Mouse (Mus musculus): ENCODE measurements at regions not wholly inside any gene's neighbourhood (a gene's known extent, or its start where the extent isn't known, plus 50 kb on each side); places are given as distances from the start of the nearest gene placed in this dataset.

DNA sequence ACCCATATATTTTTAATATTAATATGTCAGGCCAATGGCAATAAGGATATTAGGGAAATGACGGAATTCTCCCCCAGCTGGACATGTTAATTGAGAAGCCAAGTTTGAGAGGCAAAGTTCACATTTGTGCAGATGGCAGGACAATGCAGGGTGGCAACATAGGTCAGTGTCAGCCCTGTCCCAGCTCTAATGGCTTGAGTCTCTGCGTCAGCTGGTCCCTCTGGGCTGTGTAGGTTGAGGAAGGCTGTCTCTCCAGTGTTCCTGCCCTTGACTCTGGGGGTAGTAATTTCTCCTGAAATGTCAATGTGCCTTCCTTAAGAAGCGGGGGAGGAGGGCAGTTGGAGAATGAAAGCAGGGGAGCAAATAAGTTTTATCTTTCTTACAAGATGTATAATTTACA lies 390.2 kb downstream of the Nr2f2 start:
- H3K9me3 ChIP-seq (ENCODE audit: control insufficient read depth, low read length) = no peaks in the 10 kb centered on the region
- no peak overlapping the region for H3K4me3 ChIP-seq (ENCODE audit: low read length)
- H3K9ac ChIP-seq (ENCODE audit: low read length) = no peak overlapping the region
- WGBS = 83% methylated on average over 3 of the region's 3 CpGs
- no peak for ATAC-seq (ENCODE audit: low read depth)
- H3K4me1 ChIP-seq (replicated peaks; ENCODE audit: control insufficient read depth, insufficient read depth, low read length) = no peaks in the 10 kb centered on the region
- H3K27ac ChIP-seq (ENCODE audit: low read length) = no peak overlapping the region
- H3K27me3 ChIP-seq (ENCODE audit: control insufficient read depth, insufficient read depth, low read depth, low read length) = no peaks in the 10 kb centered on the region
- H3K4me2 ChIP-seq (ENCODE audit: low read depth, low read length) = no peak overlapping the region
- H3K36me3 ChIP-seq (ENCODE audit: control insufficient read depth, insufficient read depth, low read length) = no peaks in the 10 kb centered on the region

DNA sequence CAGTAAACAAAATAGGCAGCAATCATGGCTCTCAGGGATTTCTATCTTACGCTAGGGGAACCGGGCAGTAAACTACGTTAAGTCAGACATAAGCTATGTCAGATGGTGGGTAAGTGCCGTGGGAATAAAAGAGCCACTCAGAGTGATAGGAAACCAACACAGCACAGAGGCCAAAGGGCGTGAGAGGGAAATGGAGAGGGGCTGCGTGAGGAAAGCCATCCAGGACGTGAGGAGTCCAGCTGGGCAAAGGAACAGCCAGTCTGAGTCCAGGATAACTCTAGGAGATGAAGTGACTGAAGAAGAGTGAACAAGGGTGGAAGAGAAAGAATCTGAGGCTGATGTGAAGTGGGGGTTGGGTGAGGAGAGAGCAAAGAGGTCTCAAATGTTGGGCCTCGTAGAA lies 402.5 kb downstream of the Nr2f2 start:
- Histone ChIP-seq H3K36me3 (ENCODE audit: control insufficient read depth, insufficient read depth, low read length) (no peaks in the 10 kb centered on the region), H3K4me1 (replicated peaks; ENCODE audit: control insufficient read depth, insufficient read depth, low read length) (no peaks in the 10 kb centered on the region), H3K9ac (ENCODE audit: low read length) (no peak overlapping the region), H3K4me3 (ENCODE audit: low read length) (no peak overlapping the region), H3K27me3 (ENCODE audit: control insufficient read depth, insufficient read depth, low read depth, low read length) (no peaks in the 10 kb centered on the region), H3K4me2 (ENCODE audit: low read depth, low read length) (no peak overlapping the region), H3K9me3 (ENCODE audit: control insufficient read depth, low read length) (no peaks in the 10 kb centered on the region), H3K27ac (ENCODE audit: low read length) (no peak overlapping the region)
- ATAC-seq (ENCODE audit: low read depth) = peak; percentile 84
- WGBS = 47% methylated on average over 8 of the region's 8 CpGs

DNA sequence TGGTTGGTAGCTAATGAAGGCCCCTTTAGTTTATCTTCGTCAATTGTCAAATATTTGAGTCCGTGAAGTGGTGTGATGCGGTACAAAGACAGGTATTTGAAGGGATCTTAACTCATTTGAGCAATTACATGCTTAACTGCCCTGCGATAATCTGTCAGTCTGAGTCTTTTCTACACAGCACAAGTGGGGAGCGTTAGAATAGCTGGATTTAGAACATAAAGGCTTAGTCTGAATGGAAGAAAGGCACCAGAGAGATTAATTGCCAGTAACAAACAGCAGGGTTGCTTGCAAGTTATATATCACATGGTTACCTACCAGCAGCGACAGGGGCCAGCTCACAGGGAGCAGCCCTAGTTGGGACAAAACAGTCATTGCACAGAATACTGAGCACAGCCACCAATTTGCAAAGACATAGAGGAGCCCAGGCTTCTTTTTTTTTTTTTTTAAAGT lies 416.3 kb downstream of the Nr2f2 start:
- H3K4me1 ChIP-seq (replicated peaks; ENCODE audit: control insufficient read depth, insufficient read depth, low read length) = no peaks in the 10 kb centered on the region
- ATAC-seq (ENCODE audit: low read depth) = no peak
- no peak overlapping the region for H3K27ac ChIP-seq (ENCODE audit: low read length)
- no peaks in the 10 kb centered on the region for H3K36me3 ChIP-seq (ENCODE audit: control insufficient read depth, insufficient read depth, low read length)
- H3K9me3 ChIP-seq (ENCODE audit: control insufficient read depth, low read length) = no peaks in the 10 kb centered on the region
- WGBS = 42% methylated on average over 6 of the region's 6 CpGs
- H3K27me3 ChIP-seq (ENCODE audit: control insufficient read depth, insufficient read depth, low read depth, low read length) = no peaks in the 10 kb centered on the region
- no peak overlapping the region for H3K4me3 ChIP-seq (ENCODE audit: low read length)
- no peak overlapping the region for H3K9ac ChIP-seq (ENCODE audit: low read length)
- H3K4me2 ChIP-seq (ENCODE audit: low read depth, low read length) = peak overlapping the region; percentile 5; the same call in 1 of the 2 replicates

DNA sequence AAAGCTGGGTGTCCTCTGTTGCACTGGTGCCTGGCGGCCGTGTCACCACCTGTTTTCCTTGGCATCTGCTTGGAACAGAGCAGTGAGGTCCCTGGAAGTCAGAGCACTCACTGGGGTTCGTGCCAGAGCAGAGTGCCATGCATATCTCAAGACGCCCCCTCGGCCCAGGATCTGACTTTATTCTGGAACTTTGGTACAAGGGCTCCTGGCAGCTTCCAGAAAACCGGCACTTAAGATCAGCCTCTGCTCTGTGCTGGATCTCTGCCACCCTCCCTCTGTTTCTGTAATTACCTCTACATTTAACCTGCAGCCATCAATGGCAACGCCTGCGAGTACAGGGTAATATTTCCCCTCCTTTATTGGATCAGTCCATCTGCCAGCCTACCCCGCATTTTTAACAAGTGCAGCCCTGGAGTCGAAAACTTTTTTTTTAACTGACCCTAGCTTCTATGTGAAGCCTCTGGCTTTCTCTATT lies 416.9 kb downstream of the Nr2f2 start:
- WGBS = 33% methylated on average over 10 of the region's 10 CpGs
- no peak overlapping the region for H3K9ac ChIP-seq (ENCODE audit: low read length)
- H3K27ac ChIP-seq (ENCODE audit: low read length) = no peak overlapping the region
- no peak overlapping the region for H3K4me3 ChIP-seq (ENCODE audit: low read length)
- no peaks in the 10 kb centered on the region for H3K27me3 ChIP-seq (ENCODE audit: control insufficient read depth, insufficient read depth, low read depth, low read length)
- H3K9me3 ChIP-seq (ENCODE audit: control insufficient read depth, low read length) = no peaks in the 10 kb centered on the region
- H3K4me2 ChIP-seq (ENCODE audit: low read depth, low read length) = peak overlapping the region; percentile 5; the same call in 1 of the 2 replicates
- H3K4me1 ChIP-seq (replicated peaks; ENCODE audit: control insufficient read depth, insufficient read depth, low read length) = no peaks in the 10 kb centered on the region
- H3K36me3 ChIP-seq (ENCODE audit: control insufficient read depth, insufficient read depth, low read length) = no peaks in the 10 kb centered on the region
- 0 out of 2 replicates have a peak, but pooled peaks have one; percentile 38 for ATAC-seq (ENCODE audit: low read depth)

DNA sequence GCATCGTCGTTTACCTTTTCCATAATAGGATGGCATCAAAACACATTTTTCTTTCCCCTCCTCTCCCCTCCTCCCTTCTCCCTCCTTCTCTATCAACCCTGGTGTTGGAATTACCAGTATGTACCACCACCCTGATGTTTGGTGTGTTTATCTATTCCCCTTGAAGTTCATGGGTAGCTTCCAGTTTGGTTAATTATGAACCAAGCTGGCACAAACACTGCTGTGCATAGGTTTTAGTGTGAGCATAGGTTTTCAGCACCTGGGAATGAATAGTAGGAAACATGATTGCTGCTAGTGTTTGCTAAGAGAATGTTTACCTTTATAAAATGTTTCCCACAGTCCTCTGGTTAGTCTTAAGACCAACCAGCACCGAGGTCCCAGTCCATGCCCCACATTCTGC lies 420.1 kb downstream of the Nr2f2 start:
- no peak for ATAC-seq (ENCODE audit: low read depth)

DNA sequence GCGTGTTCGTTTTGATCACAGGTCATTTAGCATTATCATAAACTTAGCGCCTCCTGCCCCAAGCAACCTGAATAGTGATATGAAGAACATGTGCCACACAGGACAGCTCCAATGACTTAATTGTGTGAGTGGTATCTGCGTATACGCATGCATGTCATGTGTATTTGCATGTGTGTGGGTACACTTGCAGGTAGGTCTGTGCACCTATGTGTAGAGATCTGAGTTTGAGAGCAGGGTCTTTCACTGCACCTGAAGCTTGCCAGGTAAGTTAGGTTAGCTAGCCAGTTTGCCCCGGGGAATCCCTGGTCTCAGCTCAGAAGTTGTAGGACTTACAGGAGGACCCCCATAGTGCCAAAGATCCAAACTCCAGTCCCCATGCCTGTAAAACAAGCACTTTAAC lies 424.7 kb downstream of the Nr2f2 start:
- Histone ChIP-seq H3K27me3 (ENCODE audit: control insufficient read depth, insufficient read depth, low read depth, low read length) (no peaks in the 10 kb centered on the region), H3K36me3 (ENCODE audit: control insufficient read depth, insufficient read depth, low read length) (no peaks in the 10 kb centered on the region), H3K4me3 (ENCODE audit: low read length) (no peak overlapping the region), H3K4me1 (replicated peaks; ENCODE audit: control insufficient read depth, insufficient read depth, low read length) (no peaks in the 10 kb centered on the region), H3K27ac (ENCODE audit: low read length) (no peak overlapping the region), H3K9me3 (ENCODE audit: control insufficient read depth, low read length) (no peaks in the 10 kb centered on the region), H3K9ac (ENCODE audit: low read length) (no peak overlapping the region), H3K4me2 (ENCODE audit: low read depth, low read length) (no peak overlapping the region)
- no peak for ATAC-seq (ENCODE audit: low read depth)
- WGBS = 85% methylated on average over 6 of the region's 6 CpGs

More for the DNA sequence above, 420.1 kb downstream of the Nr2f2 start:
- Histone ChIP-seq H3K4me3 (ENCODE audit: low read length) (no peak overlapping the region), H3K27ac (ENCODE audit: low read length) (no peak overlapping the region), H3K9me3 (ENCODE audit: control insufficient read depth, low read length) (no peaks in the 10 kb centered on the region), H3K9ac (ENCODE audit: low read length) (no peak overlapping the region), H3K4me2 (ENCODE audit: low read depth, low read length) (no peak overlapping the region), H3K27me3 (ENCODE audit: control insufficient read depth, insufficient read depth, low read depth, low read length) (no peaks in the 10 kb centered on the region), H3K36me3 (ENCODE audit: control insufficient read depth, insufficient read depth, low read length) (no peaks in the 10 kb centered on the region), H3K4me1 (replicated peaks; ENCODE audit: control insufficient read depth, insufficient read depth, low read length) (no peaks in the 10 kb centered on the region)
- WGBS = 48% methylated on average over 3 of the region's 3 CpGs

DNA sequence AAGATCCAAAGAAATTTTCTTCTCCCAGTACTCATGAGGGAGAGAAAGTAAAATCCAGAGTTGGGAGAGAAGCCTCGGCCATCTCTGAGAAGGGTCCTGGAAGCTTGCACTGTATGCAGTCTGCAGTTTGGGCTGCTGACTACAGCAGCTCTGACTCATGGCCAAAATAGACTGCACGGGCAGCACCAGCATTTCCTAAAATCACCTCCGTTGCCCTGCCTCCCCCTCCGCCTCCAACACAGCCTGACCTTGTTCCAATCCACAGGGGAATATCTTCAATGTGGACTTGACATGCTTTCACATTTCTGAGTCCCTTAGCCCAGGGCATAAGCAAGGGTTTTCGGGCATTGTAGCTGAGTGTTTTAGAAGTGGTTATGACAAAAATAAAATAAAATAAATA lies 441.3 kb downstream of the Nr2f2 start:
- no peaks in the 10 kb centered on the region for H3K4me1 ChIP-seq (replicated peaks; ENCODE audit: control insufficient read depth, insufficient read depth, low read length)
- no peaks in the 10 kb centered on the region for H3K36me3 ChIP-seq (ENCODE audit: control insufficient read depth, insufficient read depth, low read length)
- 88% methylated on average over 5 of the region's 5 CpGs for WGBS
- no peak overlapping the region for H3K4me3 ChIP-seq (ENCODE audit: low read length)
- no peak overlapping the region for H3K9ac ChIP-seq (ENCODE audit: low read length)
- no peaks in the 10 kb centered on the region for H3K27me3 ChIP-seq (ENCODE audit: control insufficient read depth, insufficient read depth, low read depth, low read length)
- no peak overlapping the region for H3K4me2 ChIP-seq (ENCODE audit: low read depth, low read length)
- no peak for ATAC-seq (ENCODE audit: low read depth)
- H3K9me3 ChIP-seq (ENCODE audit: control insufficient read depth, low read length) = no peaks in the 10 kb centered on the region
- no peak overlapping the region for H3K27ac ChIP-seq (ENCODE audit: low read length)

DNA sequence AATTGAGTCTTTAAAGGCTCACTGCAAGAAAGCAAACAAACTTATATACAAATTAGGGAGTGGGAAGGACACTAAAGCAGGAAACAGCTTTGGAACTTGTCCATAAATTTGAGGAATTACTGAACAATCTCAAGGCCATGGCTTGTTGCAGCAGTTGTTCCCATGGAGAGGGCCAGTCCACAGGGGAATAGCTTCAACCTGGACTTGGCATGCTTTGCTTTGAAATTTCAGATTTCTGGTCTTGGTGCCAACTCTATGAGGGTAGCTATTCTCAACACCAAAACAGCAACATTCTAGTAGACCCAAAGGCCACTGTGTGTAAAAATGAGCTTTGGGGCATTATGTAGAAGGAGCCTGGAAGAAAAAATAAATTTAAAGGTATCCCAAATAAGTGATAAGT lies 442.0 kb downstream of the Nr2f2 start:
- H3K4me1 ChIP-seq (replicated peaks; ENCODE audit: control insufficient read depth, insufficient read depth, low read length) = no peaks in the 10 kb centered on the region
- ATAC-seq (ENCODE audit: low read depth) = no peak
- H3K4me2 ChIP-seq (ENCODE audit: low read depth, low read length) = no peak overlapping the region
- no peaks in the 10 kb centered on the region for H3K9me3 ChIP-seq (ENCODE audit: control insufficient read depth, low read length)
- no peaks in the 10 kb centered on the region for H3K36me3 ChIP-seq (ENCODE audit: control insufficient read depth, insufficient read depth, low read length)
- no peaks in the 10 kb centered on the region for H3K27me3 ChIP-seq (ENCODE audit: control insufficient read depth, insufficient read depth, low read depth, low read length)
- no peak overlapping the region for H3K9ac ChIP-seq (ENCODE audit: low read length)
- no peak overlapping the region for H3K27ac ChIP-seq (ENCODE audit: low read length)
- no peak overlapping the region for H3K4me3 ChIP-seq (ENCODE audit: low read length)

DNA sequence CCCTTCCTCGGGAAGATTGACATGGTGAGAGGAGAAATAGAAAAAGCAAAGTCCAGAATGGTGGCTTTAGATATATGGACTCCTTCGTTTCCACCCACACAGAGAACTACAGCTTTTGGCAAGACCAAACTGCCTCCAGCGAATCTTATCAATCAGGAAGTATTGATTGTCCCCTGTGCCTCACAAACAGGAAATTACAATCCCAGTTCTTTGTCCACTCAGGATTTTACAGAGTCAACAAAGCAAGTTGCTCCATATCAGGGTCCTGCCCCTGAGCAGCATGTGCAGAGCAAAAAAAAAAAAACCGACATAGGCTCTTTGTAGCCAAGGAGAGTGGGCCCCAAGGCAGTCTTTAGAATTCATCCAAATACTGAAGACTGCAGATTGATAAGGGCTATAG lies 454.8 kb downstream of the Nr2f2 start:
- Histone ChIP-seq H3K9ac (ENCODE audit: low read length) (no peak overlapping the region), H3K27me3 (ENCODE audit: control insufficient read depth, insufficient read depth, low read depth, low read length) (no peaks in the 10 kb centered on the region), H3K4me1 (replicated peaks; ENCODE audit: control insufficient read depth, insufficient read depth, low read length) (no peaks in the 10 kb centered on the region), H3K27ac (ENCODE audit: low read length) (no peak overlapping the region), H3K36me3 (ENCODE audit: control insufficient read depth, insufficient read depth, low read length) (no peaks in the 10 kb centered on the region), H3K9me3 (ENCODE audit: control insufficient read depth, low read length) (no peaks in the 10 kb centered on the region), H3K4me3 (ENCODE audit: low read length) (no peak overlapping the region), H3K4me2 (ENCODE audit: low read depth, low read length) (no peak overlapping the region)
- 70% methylated on average over 4 of the region's 4 CpGs for WGBS
- ATAC-seq (ENCODE audit: low read depth) = no peak

DNA sequence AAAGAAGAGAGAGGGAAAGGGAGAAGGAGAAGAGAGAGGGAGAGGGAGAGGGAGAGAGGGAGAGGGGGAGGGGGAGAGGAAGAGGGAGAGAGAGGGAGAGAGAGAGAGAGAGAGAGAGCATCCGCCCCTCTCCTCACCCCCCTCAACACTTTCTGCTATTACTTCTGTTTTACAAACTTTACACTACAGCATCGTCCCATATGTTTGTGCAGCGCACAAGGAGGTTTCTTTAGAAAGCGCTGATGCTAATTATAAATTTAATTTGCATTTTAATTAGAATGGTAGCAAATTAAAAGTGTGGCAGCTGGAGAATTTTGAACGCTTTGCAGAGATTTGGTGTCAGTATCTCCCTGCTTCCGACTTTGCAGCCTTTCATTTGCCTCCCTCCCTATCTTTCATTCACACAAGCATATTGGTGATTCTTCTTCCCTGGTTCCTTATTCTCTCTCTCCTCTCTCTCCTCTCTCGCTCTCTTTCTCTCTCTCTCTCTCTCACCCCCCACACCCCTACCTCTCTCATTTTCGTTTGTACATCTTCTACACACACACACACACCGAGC lies 476.0 kb downstream of the Nr2f2 start:
- Histone ChIP-seq H3K4me2 (ENCODE audit: low read depth, low read length) (no peak overlapping the region), H3K27me3 (ENCODE audit: control insufficient read depth, insufficient read depth, low read depth, low read length) (no peaks in the 10 kb centered on the region), H3K9ac (ENCODE audit: low read length) (no peak overlapping the region), H3K4me3 (ENCODE audit: low read length) (no peak overlapping the region), H3K36me3 (ENCODE audit: control insufficient read depth, insufficient read depth, low read length) (no peaks in the 10 kb centered on the region), H3K27ac (ENCODE audit: low read length) (no peak overlapping the region), H3K9me3 (ENCODE audit: control insufficient read depth, low read length) (no peaks in the 10 kb centered on the region), H3K4me1 (replicated peaks; ENCODE audit: control insufficient read depth, insufficient read depth, low read length) (no peaks in the 10 kb centered on the region)
- no peak for ATAC-seq (ENCODE audit: low read depth)
- 74% methylated on average over 9 of the region's 9 CpGs for WGBS
